Mouse (Mus musculus): ENCODE measurements around the gene Pxdn.

The Pxdn gene

DNA sequence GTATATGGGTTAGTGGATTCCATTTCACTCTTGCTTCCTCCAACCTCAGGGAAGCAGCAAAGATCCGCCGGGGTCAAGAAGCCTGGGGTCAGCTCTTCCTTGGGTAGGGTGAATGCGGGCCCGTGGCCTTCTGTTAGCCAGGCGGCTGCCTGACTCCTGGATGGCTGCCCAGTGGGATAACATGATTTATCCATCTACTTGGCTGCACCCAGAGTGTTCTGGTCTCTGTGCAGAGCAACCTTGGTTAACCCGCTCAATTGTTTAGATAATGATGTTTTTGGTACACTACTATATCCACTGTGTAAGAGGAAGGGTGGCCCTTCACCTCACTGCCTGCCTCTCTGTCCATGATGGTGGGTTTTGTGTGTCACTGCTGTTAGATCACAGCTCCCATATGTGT is 14.7 kb downstream of the Pxdn start:
- DNase-seq (ENCODE audit: low read depth, low spot score) = no peak

DNA sequence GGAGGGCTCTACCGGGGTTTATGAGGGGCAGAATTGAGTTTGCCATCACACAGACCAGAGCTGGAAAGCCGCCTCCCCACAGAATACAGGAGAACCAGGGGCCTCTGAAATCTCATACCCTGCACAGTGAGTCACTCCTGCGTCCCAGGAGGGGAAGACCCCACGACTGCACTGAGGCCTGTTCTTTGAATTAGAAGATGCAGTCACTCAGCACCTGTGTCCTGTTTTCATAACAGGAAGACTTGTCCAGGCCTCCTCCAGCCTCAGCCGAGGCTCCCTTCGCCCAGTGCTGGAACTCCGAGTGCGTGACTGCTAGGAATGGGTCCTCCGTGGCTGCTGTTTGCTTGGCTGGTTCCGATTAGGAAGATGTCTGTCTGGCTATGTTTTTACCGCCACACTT is 16.6 kb downstream of the Pxdn start:
- DNase-seq (ENCODE audit: low read depth, low spot score) = no peak

DNA sequence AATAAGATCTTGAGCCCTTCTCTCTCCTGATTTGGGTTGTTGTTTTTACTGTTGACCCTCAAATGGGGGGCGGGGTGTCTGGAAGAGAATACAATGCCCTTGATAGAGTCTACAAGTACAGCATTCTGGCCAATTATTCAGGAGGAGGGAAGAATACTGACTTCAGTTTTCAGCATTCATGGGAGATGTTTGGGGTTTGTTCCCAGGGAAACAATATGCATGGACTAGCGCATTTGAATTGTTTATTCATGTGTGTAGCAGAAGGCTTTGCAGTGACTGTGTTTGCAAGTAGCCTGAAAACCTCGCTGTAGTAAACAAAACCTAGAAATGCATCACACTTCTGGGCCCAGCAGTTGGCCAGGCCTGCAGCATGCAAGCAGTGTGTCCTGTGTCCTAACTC is 17.1 kb downstream of the Pxdn start:
- peak; percentile 36 for DNase-seq (ENCODE audit: low read depth, low spot score)

DNA sequence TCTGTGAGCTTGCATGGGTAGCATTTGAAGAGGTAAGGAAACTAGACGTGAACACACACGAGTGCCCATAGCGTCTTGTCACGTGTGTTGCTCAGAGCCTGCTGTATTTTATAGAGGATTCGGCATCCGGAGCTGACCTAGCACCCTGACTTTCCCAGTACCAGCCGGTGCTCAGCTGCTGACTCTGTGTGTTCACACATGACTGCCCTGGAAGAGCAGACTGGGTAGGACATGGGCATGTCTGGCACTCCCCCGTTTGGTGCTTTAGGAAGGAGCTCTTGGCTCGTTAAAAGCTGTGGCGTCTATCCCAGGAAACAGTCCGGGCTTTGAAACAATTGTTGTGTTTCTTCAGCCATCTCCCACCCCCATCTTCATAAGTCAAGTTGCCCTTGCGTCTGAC is 19.6 kb downstream of the Pxdn start:
- DNase-seq (ENCODE audit: low read depth, low spot score) = no peak

DNA sequence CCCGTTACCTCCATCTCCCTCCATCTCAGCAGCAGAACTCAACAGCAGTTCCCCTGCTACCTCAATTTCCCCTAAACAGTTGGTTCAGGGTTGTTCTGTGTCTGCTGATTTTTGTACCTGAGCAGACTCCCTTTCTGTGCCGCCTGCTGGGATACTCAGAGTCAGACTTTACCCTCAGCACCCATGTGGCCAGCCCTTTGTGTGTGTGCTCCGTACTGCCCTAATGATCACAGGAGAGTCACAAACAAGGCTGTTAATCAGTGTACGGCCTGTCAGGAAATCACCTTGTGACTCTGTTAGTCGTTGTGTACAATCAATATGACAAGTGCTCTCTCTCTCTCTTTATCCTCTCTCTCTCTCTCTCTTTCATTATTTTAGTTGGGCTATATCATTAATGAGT is 21.2 kb downstream of the Pxdn start:
- no peak for DNase-seq (ENCODE audit: low read depth, low spot score)

DNA sequence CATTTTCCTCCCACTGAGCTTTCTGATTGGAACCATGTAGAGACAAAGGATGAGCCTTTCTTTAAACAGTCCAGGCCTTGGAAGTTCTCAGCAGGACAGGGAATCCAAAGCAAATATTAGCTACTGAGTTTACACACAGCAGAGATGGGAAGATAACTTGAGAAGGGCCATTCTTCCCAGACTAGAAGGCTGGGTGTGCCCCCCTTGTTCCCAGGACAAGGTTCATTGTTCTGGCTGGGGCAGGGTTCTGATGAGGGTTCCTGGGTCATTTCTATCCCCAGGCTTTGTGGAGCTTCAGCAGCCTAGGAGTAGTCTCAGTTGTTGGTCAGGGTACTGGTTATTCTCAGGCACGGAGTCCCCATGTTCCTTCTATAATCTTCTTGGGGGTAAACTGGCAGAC is 23.6 kb downstream of the Pxdn start:
- no peak for DNase-seq (ENCODE audit: low read depth, low spot score)

DNA sequence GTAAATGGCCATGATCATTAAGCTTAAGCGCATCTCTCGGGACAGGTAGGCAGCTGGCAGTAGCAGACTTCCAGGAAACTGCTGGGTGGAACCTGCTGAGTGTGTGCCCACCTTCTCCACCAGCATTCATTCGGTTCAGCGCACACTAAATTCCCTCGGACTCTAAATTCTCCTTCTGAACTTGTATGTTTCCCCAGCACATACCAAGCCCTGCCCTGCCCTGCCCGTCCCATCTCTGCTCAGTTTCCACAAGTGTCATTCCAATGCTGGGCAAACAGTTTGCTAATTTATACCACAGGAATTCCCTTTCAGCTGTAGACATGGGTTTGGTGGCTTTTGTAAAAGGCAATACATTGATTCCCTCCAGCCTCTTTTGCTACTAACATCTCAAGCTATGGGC is 27.6 kb downstream of the Pxdn start:
- no peak for DNase-seq (ENCODE audit: low read depth, low spot score)

DNA sequence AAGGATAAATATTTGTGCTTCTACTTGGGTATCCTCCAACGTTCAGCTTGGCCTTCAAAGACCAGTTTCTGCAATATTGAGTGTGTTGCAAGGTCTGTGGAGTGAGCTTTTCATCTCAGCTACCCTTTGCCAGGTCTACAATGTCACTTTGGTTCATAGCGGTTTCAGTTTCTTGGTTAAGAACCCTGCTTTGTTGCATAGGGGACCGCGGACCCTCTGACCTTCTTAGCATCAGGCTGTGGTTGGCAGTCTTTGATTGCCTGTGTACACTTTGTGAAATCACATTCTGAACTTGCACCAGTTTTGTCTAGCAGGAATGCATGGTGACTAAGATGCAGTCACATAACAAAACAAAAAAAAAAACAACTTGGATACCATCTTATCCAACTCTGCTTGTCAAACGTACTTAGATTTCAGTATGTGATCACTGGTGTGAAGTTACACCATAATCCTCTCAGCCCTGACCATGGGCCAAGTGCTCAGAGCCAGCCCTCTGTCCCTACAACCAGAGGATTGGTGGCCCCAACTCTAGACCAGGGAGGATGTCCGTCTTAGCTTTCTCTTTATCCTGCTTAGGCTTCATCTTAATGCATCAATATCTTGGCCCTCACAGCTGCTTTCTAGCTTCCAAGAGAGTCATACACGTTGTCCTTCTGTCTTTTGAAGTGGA is 34.5 kb downstream of the Pxdn start:
- no peak for DNase-seq (ENCODE audit: low read depth, low spot score)

DNA sequence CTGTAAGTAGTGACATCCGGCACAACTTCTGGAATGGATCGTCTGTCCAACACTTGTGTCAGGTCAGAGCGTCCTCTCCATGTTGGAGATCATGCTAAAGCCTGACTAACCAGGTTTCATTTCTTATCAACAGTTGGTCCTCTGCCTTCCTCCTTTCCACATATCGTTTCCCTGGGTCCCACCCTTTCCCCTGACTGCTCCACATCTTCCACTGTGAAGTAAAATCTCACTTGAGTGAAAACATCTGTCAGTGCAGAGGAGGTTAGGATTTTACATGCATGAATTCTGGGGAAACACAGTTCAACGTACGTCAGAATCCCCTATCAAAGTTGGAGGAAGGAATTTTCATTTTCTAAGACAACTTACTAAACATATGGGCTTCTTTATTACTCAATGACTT is 35.1 kb downstream of the Pxdn start:
- no peak for DNase-seq (ENCODE audit: low read depth, low spot score)

DNA sequence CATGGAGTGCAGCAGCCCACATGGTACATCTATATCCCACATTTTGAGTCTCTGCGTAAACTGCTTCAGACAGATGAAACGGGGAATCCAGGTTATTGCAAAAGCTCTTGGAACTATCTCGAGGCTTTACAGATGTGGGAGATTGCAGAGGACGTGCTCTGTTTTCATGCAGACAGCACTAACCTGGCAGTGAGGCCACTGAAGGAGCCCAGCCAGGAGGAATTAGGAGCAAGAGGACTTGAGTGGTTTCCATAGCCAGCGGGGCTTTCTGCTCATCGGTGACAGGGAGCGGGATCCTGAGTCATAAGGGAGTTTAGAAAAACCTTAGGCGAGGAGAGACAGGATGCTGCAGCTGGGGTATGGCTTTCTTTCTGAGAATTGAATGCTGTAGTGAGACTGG is 42.7 kb downstream of the Pxdn start:
- DNase-seq (ENCODE audit: low read depth, low spot score) = no peak

DNA sequence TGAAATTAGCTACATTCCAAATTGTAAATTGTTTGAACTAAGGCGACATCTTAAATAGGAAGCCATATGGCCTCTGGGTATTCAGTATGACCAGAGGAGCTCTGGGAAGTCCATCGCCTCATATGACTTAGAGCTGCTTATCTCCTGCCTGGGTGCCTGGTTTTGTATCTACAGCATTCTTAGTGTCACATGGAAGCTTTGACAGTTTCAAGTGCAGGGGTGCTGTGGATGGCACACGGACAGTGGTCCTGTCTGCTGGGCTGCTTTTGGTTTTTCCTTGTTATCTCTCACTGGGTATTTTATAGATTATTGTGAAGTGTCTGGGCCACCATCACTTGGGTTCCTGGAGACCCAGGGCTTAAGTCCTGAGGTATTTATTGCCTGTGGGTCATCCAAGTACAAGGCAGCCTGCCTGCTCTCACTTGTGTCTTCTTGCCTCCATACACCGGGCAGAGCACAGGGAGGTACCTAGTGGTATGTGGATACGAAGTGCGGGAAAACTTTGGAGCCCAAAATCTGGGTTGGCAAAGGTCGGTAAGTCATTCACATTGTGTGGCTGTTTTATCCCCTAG is 44.4 kb downstream of the Pxdn start:
- no peak for DNase-seq (ENCODE audit: low read depth, low spot score)

DNA sequence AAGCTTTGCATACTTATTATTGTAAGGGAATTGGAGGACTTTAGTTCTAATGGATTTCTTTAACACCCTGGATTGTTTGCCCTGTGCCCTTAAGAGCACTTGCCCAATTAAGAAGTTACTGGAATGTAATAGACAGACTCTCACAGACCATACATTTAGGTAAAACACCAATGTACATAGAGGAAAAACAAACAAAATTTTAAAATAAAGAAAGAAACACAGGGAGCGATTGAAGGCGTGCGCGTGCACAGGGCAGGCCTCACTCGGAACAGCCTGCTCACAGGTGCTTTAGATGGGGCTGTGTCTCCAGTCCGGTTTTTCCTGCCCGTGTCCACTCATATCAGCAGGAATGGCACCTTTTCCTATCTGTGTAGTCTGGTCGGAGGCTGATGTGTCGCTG is 45.8 kb downstream of the Pxdn start:
- no peak for DNase-seq (ENCODE audit: low read depth, low spot score)

DNA sequence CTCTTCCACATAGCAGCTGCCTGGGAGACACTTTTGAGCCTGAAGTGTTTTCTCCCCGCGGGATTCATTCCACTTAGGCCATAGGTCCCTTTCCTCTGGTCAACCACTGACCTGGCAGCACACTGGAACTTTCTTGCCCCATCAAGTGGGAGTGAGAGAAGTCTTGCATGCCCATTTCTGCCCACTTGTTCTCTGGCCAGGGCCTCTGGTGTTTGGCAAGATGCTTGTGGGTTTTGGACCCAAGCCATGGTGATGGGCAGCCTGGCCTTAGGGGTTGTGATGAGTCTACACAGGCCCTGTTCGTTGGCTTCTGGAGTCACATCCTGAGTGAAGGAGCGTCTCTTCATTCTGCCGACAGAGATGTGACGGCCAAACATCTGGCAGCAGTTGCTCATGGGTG is 47.7 kb downstream of the Pxdn start:
- no peak for DNase-seq (ENCODE audit: low read depth, low spot score)

DNA sequence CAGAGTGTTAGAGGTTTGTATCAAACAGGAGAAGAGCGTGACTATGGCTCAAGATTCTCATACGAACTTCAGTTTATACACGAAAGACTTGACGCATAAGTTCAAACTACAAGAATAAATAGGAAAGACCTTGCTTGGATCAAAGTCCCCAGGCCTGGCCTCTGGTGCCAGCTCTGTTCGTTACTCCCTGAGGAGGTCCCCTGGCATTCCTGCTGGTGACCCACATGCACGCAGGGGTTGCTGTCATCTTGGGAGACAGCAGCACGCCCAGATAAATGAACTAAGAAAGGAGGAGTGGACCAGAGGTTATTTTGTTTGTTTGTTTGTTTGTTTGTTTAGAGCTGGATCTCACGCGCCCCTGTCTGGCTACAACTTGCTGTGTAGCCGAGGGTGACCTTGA is 48.8 kb downstream of the Pxdn start:
- no peak for DNase-seq (ENCODE audit: low read depth, low spot score)

DNA sequence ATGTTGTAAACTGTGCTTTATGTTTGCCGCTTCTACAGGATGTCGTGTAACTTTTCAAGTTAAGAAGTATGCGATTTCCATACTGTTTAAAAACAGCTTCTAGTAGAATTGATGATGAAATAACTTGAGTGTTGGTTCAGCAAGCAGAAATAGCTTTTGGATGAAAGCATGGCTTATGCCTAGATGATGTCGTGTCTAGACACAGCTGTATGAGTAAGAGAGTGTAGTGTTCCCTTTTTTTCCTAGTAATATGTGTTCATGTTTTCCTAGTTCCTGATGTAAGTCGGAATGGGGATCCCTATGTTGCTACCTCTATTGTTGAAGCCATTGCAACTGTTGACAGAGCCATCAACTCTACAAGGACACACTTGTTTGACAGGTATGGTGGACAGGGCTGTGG is 61.5 kb downstream of the Pxdn start:
- DNase-seq (ENCODE audit: low read depth, low spot score) = no peak

DNA sequence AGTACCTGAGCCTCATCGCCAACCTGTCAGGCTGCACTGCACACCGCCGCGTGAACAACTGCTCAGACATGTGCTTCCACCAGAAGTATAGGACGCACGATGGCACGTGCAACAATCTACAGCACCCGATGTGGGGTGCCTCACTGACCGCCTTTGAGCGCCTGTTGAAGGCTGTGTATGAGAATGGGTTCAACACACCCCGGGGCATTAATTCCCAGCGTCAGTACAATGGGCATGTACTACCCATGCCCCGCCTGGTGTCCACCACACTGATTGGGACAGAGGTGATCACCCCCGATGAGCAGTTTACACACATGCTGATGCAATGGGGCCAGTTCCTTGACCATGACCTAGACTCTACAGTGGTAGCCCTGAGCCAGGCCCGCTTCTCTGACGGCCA is 64.5 kb downstream of the Pxdn start:
- DNase-seq (ENCODE audit: low read depth, low spot score) = no peak

DNA sequence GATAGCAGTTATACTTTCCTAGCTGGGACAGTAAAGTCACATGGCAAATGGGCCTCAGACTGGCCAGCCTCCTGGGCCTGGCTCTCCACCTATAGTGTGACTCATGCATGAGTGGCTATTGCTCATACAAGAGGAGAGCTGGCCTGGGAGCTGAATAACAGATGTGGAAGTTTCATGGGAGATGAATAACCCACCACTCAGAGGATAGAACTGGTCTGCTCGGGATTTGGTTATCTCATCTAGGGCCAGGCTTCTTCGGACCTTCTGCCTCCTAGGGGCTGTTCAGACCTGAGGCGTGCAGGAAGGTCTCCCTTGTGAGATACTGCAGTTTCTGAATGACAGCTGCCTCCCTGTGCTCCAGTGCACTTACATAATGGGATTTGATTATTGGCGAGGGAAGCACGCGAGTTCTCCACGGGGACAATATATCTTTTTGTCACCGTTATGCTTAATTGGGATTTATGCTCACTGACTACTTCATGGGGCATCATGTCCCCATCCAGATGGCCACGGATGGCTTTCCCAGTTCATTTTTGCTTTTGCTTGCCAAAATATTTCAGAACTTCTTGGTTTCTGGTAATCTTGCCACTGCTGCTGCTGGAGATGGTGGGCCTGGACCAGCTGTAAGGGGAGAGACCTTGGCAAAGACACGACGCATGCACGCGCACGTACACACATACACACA is 66.4 kb downstream of the Pxdn start:
- DNase-seq (ENCODE audit: low read depth, low spot score) = no peak

DNA sequence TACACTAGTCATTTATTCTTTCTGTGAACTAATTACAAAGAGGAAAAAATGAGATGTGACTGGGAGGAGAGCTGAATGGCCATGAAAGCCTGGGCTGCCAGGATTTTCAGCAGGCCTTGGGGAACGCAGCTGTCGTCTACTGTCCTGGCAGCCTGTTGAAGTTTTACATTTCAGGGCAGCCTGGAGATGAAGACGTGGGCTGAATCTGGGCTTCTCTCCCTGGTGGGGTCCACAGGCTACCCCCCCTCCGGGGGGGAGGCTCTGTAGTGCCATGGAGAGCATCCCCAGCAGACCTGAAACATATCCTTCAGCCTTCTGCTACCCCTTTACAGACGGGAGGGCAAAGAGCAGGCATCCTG is 66.9 kb downstream of the Pxdn start:
- DNase-seq (ENCODE audit: low read depth, low spot score) = peak; percentile 26

DNA sequence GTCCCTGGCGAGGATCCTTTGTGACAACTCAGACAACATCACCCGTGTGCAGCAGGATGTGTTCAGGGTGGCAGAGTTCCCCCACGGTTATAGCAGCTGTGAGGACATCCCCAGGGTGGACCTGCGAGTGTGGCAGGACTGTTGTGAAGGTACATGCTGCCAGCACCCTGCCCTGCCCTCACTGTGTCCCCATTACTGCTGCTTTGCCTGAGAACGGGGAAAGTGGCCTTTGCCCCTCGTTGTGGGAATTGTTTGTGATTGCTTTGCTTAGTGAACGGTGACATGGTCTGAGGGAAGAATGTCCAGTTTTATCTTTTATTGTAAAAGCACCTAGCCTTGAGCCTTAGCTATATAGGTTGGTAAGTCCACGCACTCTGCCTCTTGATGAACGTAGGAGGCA is 69.2 kb downstream of the Pxdn start:
- DNase-seq (ENCODE audit: low read depth, low spot score) = no peak

DNA sequence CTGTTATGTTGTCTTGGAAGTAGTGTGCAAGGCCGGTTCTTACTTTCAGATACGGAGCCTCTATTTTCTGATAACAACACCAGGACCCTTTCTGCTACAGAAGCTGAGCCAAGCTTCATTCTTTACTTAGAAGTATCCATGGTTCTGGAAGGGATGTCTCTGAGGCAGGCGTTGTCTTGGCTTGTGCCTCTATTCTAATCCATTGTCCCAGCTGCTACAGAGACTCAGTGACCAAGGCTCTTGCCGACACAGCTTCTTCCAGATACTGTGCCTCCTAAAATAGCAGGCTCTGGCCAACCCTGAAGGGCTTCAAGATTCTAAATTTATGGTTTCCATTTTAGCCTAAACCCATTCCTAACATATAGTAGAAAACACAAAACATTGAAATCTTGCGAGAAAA is 71.3 kb downstream of the Pxdn start:
- DNase-seq (ENCODE audit: low read depth, low spot score) = no peak

DNA sequence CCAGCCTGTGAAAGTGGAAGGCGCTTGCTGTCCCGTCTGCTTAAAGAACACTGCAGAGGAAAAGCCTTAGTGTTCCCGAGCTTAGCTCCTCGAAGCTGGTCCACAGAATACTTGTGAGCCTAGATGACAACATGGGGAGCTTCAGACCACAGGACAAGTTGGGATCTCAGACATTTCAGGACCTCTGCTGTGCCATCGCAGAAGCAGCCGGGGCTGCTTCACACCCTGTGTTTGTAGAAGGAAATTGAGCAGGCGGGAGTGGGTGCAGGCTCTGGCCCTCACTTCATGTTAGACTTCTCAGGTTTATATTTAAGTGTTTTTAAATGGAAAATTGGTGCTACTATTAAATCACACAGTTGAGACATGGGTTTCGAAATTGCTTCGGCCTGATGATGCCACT is 78.1 kb downstream of the Pxdn start:
- DNase-seq (ENCODE audit: low read depth, low spot score) = no peak

DNA sequence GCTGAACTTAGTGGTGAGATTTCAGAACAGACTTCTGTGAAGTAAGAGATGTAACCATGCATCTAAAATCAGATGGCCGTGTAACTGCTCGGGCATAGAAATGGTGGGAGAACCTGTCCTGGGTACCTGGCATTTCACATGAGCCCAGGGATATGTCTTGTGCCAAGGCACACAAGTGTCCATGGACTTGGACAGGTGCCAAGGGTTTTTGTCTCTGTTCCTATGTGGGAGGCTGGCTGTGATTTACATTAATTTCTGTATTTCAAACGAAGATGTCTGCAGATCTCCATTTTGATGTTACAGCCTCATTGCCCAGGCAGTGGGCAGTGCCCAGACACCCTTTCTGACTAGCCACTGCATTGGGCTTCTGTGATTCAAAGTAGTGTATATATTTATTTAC is 79.7 kb downstream of the Pxdn start:
- DNase-seq (ENCODE audit: low read depth, low spot score) = no peak

DNA sequence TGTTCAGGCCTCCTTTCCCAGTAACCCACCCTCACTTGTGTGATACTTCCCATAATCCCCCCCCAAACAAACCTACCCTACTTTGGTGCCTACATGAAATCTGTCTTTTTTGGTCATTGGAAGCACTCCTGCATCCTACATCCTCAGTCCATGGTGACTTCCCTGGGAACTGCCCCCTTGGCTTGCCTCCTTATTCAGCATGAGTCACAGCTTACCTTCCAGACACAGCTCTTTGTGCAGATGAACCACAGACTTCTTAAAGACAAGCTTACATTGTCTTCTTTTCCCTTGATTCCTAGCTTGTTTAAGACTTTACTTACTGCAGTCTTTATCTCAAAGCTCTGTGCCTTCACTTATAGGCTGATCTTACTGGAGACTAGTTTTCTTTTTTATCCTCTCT is 83.0 kb downstream of the Pxdn start:
- no peak for DNase-seq (ENCODE audit: low read depth, low spot score)

DNA sequence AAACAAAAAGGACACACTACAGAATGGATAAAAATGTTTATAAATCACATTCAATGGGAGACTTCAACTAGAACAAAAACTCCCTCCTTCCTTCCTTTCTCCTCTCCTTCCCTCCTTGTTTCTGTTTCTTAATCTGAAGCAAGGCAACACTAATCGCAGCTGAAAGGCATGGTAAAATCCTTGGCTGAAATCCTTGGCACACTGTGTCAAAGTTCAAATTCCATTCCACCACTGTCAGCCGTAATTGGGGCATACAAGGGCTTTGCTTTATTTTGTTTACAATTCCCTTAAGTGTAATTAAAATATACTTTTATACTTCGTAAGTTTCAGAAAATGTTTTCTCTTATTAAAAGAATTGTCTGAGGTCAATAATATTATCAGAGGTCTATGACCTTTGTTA is 86.1 kb downstream of the Pxdn start:
- DNase-seq (ENCODE audit: low read depth, low spot score) = no peak

Data from brain, embryonic 18.5 days (tissue).